Mouse (Mus musculus) kidney, embryonic 15.5 days (tissue): ENCODE results near the gene Snta1. TPM values are rescaled to one million over a fixed set of nuclear protein-coding genes. Genes with fewer than 3 reads are reported as not detected.

Experiments
- ATAC-seq: fragments of 200-750 bp; cut with Nextera tagmentation; replicated peaks from 2 replicates; pipeline ENCODE4 v1.8.0; 2017; ENCODE audit warnings: moderate TSS enrichment; ENCODE audit not compliant: low FRiP score
- H3K27ac ChIP-seq: fragments of 300-500 bp; sonication (generic); 2 replicates; pipeline ENCODE4 v1.5.1; 2015; ENCODE audit warnings: mild to moderate bottlenecking, inconsistent platforms
- H3K27me3 ChIP-seq: fragments of 300-500 bp; sonication (generic); 2 replicates; pipeline ENCODE4 v1.6.1; 2015; ENCODE audit warnings: inconsistent platforms
- H3K36me3 ChIP-seq: fragments of 300-500 bp; sonication (generic); 2 replicates; pipeline ENCODE4 v1.6.1; 2015; ENCODE audit warnings: inconsistent platforms
- H3K4me1 ChIP-seq: fragments of 300-500 bp; sonication (generic); 2 replicates; pipeline ENCODE4 v1.6.1; 2015; ENCODE audit warnings: inconsistent platforms
- H3K4me2 ChIP-seq: fragments of 300-500 bp; sonication (generic); 2 replicates; pipeline ENCODE4 v1.6.1; 2015; ENCODE audit warnings: moderate library complexity, mild to moderate bottlenecking, inconsistent platforms
- H3K4me3 ChIP-seq: fragments of 300-500 bp; sonication (generic); replicated peaks from 2 replicates; pipeline ENCODE4 v1.5.1; 2015; ENCODE audit warnings: mild to moderate bottlenecking, inconsistent platforms
- H3K9ac ChIP-seq: fragments of 300-500 bp; sonication (generic); 2 replicates; pipeline ENCODE4 v1.6.1; 2015; ENCODE audit warnings: mild to moderate bottlenecking, inconsistent platforms
- H3K9me3 ChIP-seq: fragments of 300-500 bp; sonication (generic); replicated peaks from 2 replicates; pipeline ENCODE4 v1.6.1; 2016; ENCODE audit warnings: inconsistent platforms
- WGBS: fragments of 180-500 bp; shearing (Covaris S2); methylation state at CpG from one replicate; pipeline ENCODE4 v1.1.7; 2015; ENCODE audit warnings: mixed read lengths; 5-methylcytosine and 5-hydroxymethylcytosine counted together
- polyA plus RNA-seq: library from polyadenylated mRNA; unstranded; fragments of >200 nt; fragmentation: Nextera tagmentation; extraction: Ambion mirVana; gene quantifications from 2 replicates; pipeline ENCODE4 v1.2.1, GENCODE M21; 2015

Gene Snta1
- polyA plus RNA-seq, 1 experiment from 2014 or later = 12.0 TPM

- peaks cover 59% of the 10 kb centered on the region for H3K36me3 ChIP-seq
- no peak overlapping the region for H3K4me3 ChIP-seq
- no peak for ATAC-seq
- H3K27ac ChIP-seq = no peak overlapping the region
- no peaks in the 10 kb centered on the region for H3K27me3 ChIP-seq
- no peak overlapping the region for H3K4me2 ChIP-seq
- H3K4me1 ChIP-seq = no peaks in the 10 kb centered on the region
- no peaks in the 10 kb centered on the region for H3K9me3 ChIP-seq
- WGBS = 52% methylated on average over 2 of the region's 2 CpGs
- H3K9ac ChIP-seq = no peak overlapping the region
These were observed 68.5 kb downstream of the Snta1 start for GRCm38 (mm10) chr2:154339356-154339755.

GRCm38 (mm10) chr2:154338161-154338560, 69.7 kb downstream of the Snta1 start:
- Histone ChIP-seq H3K9me3 (no peaks in the 10 kb centered on the region), H3K27ac (no peak overlapping the region), H3K36me3 (peaks cover 54% of the 10 kb centered on the region), H3K9ac (no peak overlapping the region), H3K4me2 (no peak overlapping the region), H3K27me3 (no peaks in the 10 kb centered on the region), H3K4me1 (no peaks in the 10 kb centered on the region), H3K4me3 (no peak overlapping the region)
- WGBS = 72% methylated on average over 1 of the region's 1 CpGs
- ATAC-seq = no peak

GRCm38 (mm10) chr2:154335572-154335971, 72.3 kb downstream of the Snta1 start:
- no peak for ATAC-seq
- 72% methylated on average over 4 of the region's 4 CpGs for WGBS
- no peak overlapping the region for H3K27ac ChIP-seq
- H3K27me3 ChIP-seq = no peaks in the 10 kb centered on the region
- H3K9ac ChIP-seq = no peak overlapping the region
- H3K36me3 ChIP-seq = peaks cover 30% of the 10 kb centered on the region
- H3K4me1 ChIP-seq = no peaks in the 10 kb centered on the region
- no peak overlapping the region for H3K4me2 ChIP-seq
- no peaks in the 10 kb centered on the region for H3K9me3 ChIP-seq
- H3K4me3 ChIP-seq = no peak overlapping the region

- H3K9me3 ChIP-seq = no peaks in the 10 kb centered on the region
- H3K27me3 ChIP-seq = no peaks in the 10 kb centered on the region
- 92% methylated on average over 3 of the region's 3 CpGs for WGBS
- no peaks in the 10 kb centered on the region for H3K4me1 ChIP-seq
- H3K9ac ChIP-seq = no peak overlapping the region
- H3K4me2 ChIP-seq = no peak overlapping the region
- H3K27ac ChIP-seq = no peak overlapping the region
- H3K36me3 ChIP-seq = no peaks in the 10 kb centered on the region
- no peak overlapping the region for H3K4me3 ChIP-seq
- ATAC-seq = no peak
These were observed 81.0 kb downstream of the Snta1 start for GRCm38 (mm10) chr2:154326852-154327251.

Other genes with a start within 250 kb of the Snta1 start
- not detected in 2 replicates for gene Bpifa5, start 245.5 kb downstream of the Snta1 start, polyA plus RNA-seq
- gene Bpifb1, start 217.3 kb downstream of the Snta1 start, polyA plus RNA-seq = 0.09 TPM in 1 of 2 replicates, not detected in the other
- 0.42 and 0.86 TPM in 2 replicates for gene Bpifb5, start 184.4 kb downstream of the Snta1 start, polyA plus RNA-seq
- gene Bpifb9a, start 150.2 kb downstream of the Snta1 start, polyA plus RNA-seq = not detected in 2 replicates
- not detected in 2 replicates for gene Bpifb9b, start 100.9 kb downstream of the Snta1 start, polyA plus RNA-seq
- gene Cdk5rap1, start 35.1 kb downstream of the Snta1 start, polyA plus RNA-seq = 19.0 and 20.4 TPM in 2 replicates
- gene Cbfa2t2, start 28.4 kb upstream of the Snta1 start, polyA plus RNA-seq = 38.8 and 46.0 TPM in 2 replicates
- 0.58 and 1.7 TPM in 2 replicates for gene 1700003F12Rik, start 139.0 kb upstream of the Snta1 start, polyA plus RNA-seq
- gene Actl10, start 143.7 kb upstream of the Snta1 start, polyA plus RNA-seq = 0.19 and 0.22 TPM in 2 replicates
- gene Necab3, start 150.8 kb upstream of the Snta1 start, polyA plus RNA-seq = 1.6 and 2.9 TPM in 2 replicates
- gene E2f1, start 161.8 kb upstream of the Snta1 start, polyA plus RNA-seq = 20.7 and 21.0 TPM in 2 replicates
- 27.7 and 29.8 TPM in 2 replicates for gene Pxmp4, start 195.6 kb upstream of the Snta1 start, polyA plus RNA-seq
- gene Zfp341, start 205.2 kb upstream of the Snta1 start, polyA plus RNA-seq = 0.85 and 1.00 TPM in 2 replicates
- 0.62 TPM in 1 of 2 replicates, not detected in the other for gene 4930519P11Rik, start 205.3 kb upstream of the Snta1 start, polyA plus RNA-seq
- gene Chmp4b, start 243.6 kb upstream of the Snta1 start, polyA plus RNA-seq = 24.6 and 24.8 TPM in 2 replicates